Mouse (Mus musculus) 3134 (cell line): ENCODE results near the gene Aimp1.

Experiments
- DNase-seq: peaks from one replicate; pipeline ENCODE4 v3.0.0-alpha.2; 2011; ENCODE audit warnings: low spot score; ENCODE audit not compliant: insufficient read length; ENCODE audit errors: extremely low read depth

Aimp1 gene

GRCm38 (mm10) chr3:132684231-132684928 lies at the start of gene Aimp1:
Gene Aimp1 (minus strand): TSS chr3:132684370.
- no peak for DNase-seq

GRCm38 (mm10) chr3:132724326-132724725 lies 40.2 kb upstream of the Aimp1 start:
- DNase-seq, result no peak

GRCm38 (mm10) chr3:132717316-132717715 lies 33.1 kb upstream of the Aimp1 start:
- no peak for DNase-seq

- no peak for DNase-seq
These were observed 29.7 kb upstream of the Aimp1 start for GRCm38 (mm10) chr3:132713913-132714312.

- DNase-seq, result no peak
These were observed 22.8 kb upstream of the Aimp1 start for GRCm38 (mm10) chr3:132706977-132707376.

- no peak for DNase-seq
These were observed 20.0 kb upstream of the Aimp1 start for GRCm38 (mm10) chr3:132704216-132704615.

- DNase-seq, result peak; percentile 4
These were observed 17.2 kb upstream of the Aimp1 start for GRCm38 (mm10) chr3:132701368-132701767.

GRCm38 (mm10) chr3:132683447-132684230 lies 531 bp downstream of the Aimp1 start, which contains the start of gene Tbck:
Gene Tbck (plus strand): TSS chr3:132684144.
- peak; percentile 91 for DNase-seq

GRCm38 (mm10) chr3:132677494-132677893 lies 6.7 kb downstream of the Aimp1 start:
- DNase-seq, result no peak

- no peak for DNase-seq
These were observed 28.2 kb downstream of the Aimp1 start for GRCm38 (mm10) chr3:132655955-132656354.

- DNase-seq, result no peak
These were observed 30.2 kb downstream of the Aimp1 start for GRCm38 (mm10) chr3:132653959-132654358.

GRCm38 (mm10) chr3:132651776-132652175 lies 32.4 kb downstream of the Aimp1 start:
- no peak for DNase-seq

- DNase-seq, result no peak
These were observed 34.0 kb downstream of the Aimp1 start for GRCm38 (mm10) chr3:132650191-132650590.

- DNase-seq, result no peak
These were observed 34.8 kb downstream of the Aimp1 start for GRCm38 (mm10) chr3:132649368-132649767.

- no peak for DNase-seq
These were observed 37.4 kb downstream of the Aimp1 start for GRCm38 (mm10) chr3:132646814-132647213.

GRCm38 (mm10) chr3:132644071-132644470 lies 40.1 kb downstream of the Aimp1 start:
- DNase-seq, result no peak

GRCm38 (mm10) chr3:132637080-132637479 lies 47.1 kb downstream of the Aimp1 start:
- no peak for DNase-seq

GRCm38 (mm10) chr3:132633261-132633660 lies 50.9 kb downstream of the Aimp1 start:
- no peak for DNase-seq

GRCm38 (mm10) chr3:132629601-132630239 lies 54.5 kb downstream of the Aimp1 start, which contains the start of gene Gimd1:
Gene Gimd1 (plus strand): TSS chr3:132629820.
- DNase-seq, result no peak

- no peak for DNase-seq
These were observed 55.4 kb downstream of the Aimp1 start for GRCm38 (mm10) chr3:132628741-132629140.
